Mouse (Mus musculus): Measurements from ENCODE around the gene Kpna1.
A peak's percentile ranks its signal among the peaks of the same experiment; 100 is the strongest.

Gene Kpna1

DNA sequence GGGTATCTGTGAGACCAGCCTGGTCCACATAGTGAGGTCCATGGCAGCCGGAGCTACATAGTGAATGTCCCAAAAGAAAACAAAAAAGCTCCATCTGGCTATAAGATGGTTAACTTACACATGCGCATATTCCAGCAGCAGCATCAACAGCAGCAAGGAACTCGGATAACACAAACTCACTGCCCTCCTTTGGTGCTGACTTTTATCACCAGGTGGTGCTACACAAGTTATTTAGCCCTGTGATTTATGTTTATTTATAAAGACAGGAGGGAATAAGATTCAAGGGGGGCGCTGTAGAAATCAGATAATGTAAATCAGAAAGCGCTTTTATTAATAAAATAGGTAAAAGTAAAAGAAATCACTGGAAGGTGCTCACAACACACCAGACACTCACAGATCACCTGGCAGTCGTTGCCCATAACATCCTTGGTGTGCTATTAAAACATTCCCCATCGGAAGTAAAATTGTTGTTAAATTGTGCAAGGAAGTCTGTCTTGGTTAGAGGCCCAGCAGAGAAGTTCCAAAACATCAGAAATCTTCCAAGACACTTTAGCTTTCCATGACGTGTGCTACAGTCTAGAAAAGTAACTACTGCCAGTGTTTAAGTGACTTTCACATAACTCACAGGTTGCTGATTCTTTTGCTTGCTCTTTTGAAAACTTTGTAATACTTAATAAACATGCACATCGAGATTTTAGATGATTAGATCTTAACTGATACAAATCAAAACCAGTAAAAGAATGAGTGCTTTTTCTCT is 91.4 kb downstream of the Kpna1 start:
- DNase-seq (ENCODE audit: low spot score in 2 of 2) = no peak

DNA sequence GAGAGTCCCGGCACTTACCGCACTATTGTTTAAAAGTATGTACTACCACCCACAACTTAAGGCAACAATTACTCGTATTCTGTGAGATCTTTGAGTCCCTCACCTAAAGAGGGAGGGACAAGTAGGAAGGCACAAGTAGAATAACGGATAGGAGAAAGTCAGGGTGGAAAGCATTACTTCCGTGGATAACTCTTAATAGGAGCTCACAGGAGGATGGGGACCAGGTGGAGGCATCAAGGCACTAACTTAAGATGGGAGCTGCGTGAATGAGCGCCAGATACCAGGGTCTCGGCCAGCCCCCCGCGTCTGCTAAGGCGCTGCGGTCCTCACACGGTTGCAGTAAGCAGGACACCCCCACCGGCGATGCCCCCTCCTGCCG is 92.5 kb downstream of the Kpna1 start:
- DNase-seq (ENCODE audit: low spot score in 2 of 2) = no peak

- DNase-seq (ENCODE audit: low spot score in 2 of 2) = peak; percentile 80 to 94
These were observed 93.2 kb downstream of the Kpna1 start, which contains the start of the genes Fam162a and Ccdc58 for GRCm38 (mm10) chr16:36071450-36072379. Fam162a (minus strand) TSS chr16:36071594. Ccdc58 (plus strand) TSS chr16:36071685.

DNA sequence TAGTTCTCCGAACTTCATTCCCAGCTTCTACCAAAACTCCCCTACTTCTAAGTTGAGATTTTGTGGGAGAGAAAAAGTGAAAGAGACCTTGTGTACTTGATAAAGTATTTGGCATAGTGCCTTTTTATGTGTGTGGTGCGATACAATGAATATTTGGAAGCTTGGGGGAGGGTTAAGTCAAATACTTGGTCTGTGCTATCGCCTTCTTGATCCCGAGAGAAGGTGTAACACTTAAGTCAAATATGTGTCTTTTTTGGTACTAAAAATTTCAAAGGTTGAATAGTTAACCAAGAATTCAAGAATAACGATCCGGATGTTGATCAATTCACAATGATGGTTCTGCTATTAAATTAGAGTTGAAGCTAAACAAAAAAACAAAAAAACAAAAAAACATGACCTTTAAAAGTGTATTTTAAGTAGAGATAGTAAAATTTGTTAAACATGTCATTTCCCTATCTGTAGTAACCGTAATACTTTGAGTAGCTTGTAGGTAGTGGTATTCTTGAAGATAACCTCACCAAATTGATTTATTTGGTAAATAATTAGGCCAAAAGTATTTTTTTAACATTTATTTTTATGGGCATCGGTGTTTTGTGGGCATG is 94.0 kb downstream of the Kpna1 start:
- no peak for DNase-seq (ENCODE audit: low spot score in 2 of 2)

- no peak for DNase-seq (ENCODE audit: low spot score in 2 of 2)
These were observed 96.2 kb downstream of the Kpna1 start for GRCm38 (mm10) chr16:36074772-36075171.

DNA sequence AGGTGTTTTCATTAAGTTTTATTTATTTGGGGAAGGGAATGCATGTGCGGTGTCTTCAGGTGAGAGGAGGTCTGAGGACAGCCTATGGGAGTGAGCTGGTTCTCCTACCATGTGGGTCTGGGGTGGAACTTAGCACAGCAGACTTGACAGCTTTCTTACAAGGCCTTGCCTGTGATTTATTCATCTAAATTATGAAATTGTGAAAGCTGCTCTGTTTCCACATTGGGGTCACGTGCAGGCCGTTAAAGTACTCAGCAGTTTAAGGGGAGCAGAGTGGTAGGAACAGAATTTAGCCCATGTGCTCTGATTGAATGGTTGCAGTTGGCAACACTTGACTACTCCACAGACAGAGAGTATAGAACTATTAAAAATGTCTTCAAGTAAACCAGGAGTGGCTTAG is 101.4 kb downstream of the Kpna1 start:
- no peak for DNase-seq (ENCODE audit: low spot score in 2 of 2)
